Mouse (Mus musculus): ENCODE measurements at regions not wholly inside any gene's neighbourhood (a gene's known extent, or its start where the extent isn't known, plus 50 kb on each side); places are given as distances from the start of the nearest gene placed in this dataset.

GRCm38 (mm10) chr2:79010273-79010672, 142.3 kb downstream of the Ube2e3 start:
- in situ Hi-C loops (cut with MboI, MseI), result no loop called here

GRCm38 (mm10) chr2:79018732-79019423, 151.0 kb downstream of the Ube2e3 start:
- in situ Hi-C loops (cut with MboI, MseI), result loop anchor here (5.0 kb wide), 1 partner anchor 37 kb away; no protein-coding TSS in a partner anchor

- in situ Hi-C loops (cut with MboI, MseI), result loop anchor here (10.0 kb wide), 1 partner anchor 942 kb away; no protein-coding TSS in a partner anchor
These were observed 155.0 kb downstream of the Ube2e3 start for GRCm38 (mm10) chr2:79022954-79023353.

- in situ Hi-C loops (cut with MboI, MseI), result loop anchor here (10.0 kb wide), 1 partner anchor 939 kb away; no protein-coding TSS in a partner anchor
These were observed 157.8 kb downstream of the Ube2e3 start for GRCm38 (mm10) chr2:79025678-79026077.

GRCm38 (mm10) chr2:79030990-79031389, 163.1 kb downstream of the Ube2e3 start:
- in situ Hi-C loops (cut with MboI, MseI), result no loop called here

- in situ Hi-C loops (cut with MboI, MseI), result loop anchor here (5.0 kb wide), 1 partner anchor 39 kb away; no protein-coding TSS in a partner anchor
These were observed 168.4 kb downstream of the Ube2e3 start for GRCm38 (mm10) chr2:79036296-79036695.

GRCm38 (mm10) chr2:79038624-79039023, 170.7 kb downstream of the Ube2e3 start:
- in situ Hi-C loops (cut with MboI, MseI), result loop anchor here (5.0 kb wide), 1 partner anchor 41 kb away; no protein-coding TSS in a partner anchor

GRCm38 (mm10) chr2:79044804-79045203, 176.9 kb downstream of the Ube2e3 start:
- in situ Hi-C loops (cut with MboI, MseI), result loop anchor here (5.0 kb wide), 1 partner anchor 37 kb away; no protein-coding TSS in a partner anchor

- in situ Hi-C loops (cut with MboI, MseI), result no loop called here
These were observed 177.6 kb downstream of the Ube2e3 start for GRCm38 (mm10) chr2:79045508-79045907.

GRCm38 (mm10) chr2:79048020-79048419, 180.1 kb downstream of the Ube2e3 start:
- in situ Hi-C loops (cut with MboI, MseI), result no loop called here

GRCm38 (mm10) chr2:79048777-79049537, 181.0 kb downstream of the Ube2e3 start:
- in situ Hi-C loops (cut with MboI, MseI), result no loop called here

GRCm38 (mm10) chr2:79050495-79051046, 182.6 kb downstream of the Ube2e3 start:
- in situ Hi-C loops (cut with MboI, MseI), result no loop called here

GRCm38 (mm10) chr2:79052226-79052625, 184.3 kb downstream of the Ube2e3 start:
- in situ Hi-C loops (cut with MboI, MseI), result no loop called here

GRCm38 (mm10) chr2:79056138-79056537, 188.2 kb downstream of the Ube2e3 start:
- in situ Hi-C loops (cut with MboI, MseI), result no loop called here

GRCm38 (mm10) chr2:79059115-79059943, 191.4 kb downstream of the Ube2e3 start:
- in situ Hi-C loops (cut with MboI, MseI), result no loop called here

GRCm38 (mm10) chr2:79059944-79060238, 192.0 kb downstream of the Ube2e3 start:
- in situ Hi-C loops (cut with MboI, MseI), result no loop called here

- in situ Hi-C loops (cut with MboI, MseI), result no loop called here
These were observed 192.4 kb downstream of the Ube2e3 start for GRCm38 (mm10) chr2:79060320-79060719.

GRCm38 (mm10) chr2:79061645-79062044, 193.6 kb upstream of the Itga4 start:
- in situ Hi-C loops (cut with MboI, MseI), result no loop called here

- in situ Hi-C loops (cut with MboI, MseI), result no loop called here
These were observed 193.0 kb upstream of the Itga4 start for GRCm38 (mm10) chr2:79062196-79062636.

GRCm38 (mm10) chr2:79063641-79064040, 191.6 kb upstream of the Itga4 start:
- in situ Hi-C loops (cut with MboI, MseI), result no loop called here

GRCm38 (mm10) chr2:79065321-79065720, 189.9 kb upstream of the Itga4 start:
- in situ Hi-C loops (cut with MboI, MseI), result no loop called here
